Mouse (Mus musculus) liver, embryonic 13.5 days (tissue): ENCODE data around the gene Hoxc12. TPM values are rescaled to one million over a fixed set of nuclear protein-coding genes. Genes with fewer than 3 reads are reported as not detected.

Source experiments
- ATAC-seq: fragments of 200-750 bp; cut with Nextera tagmentation; 2 replicates; pipeline ENCODE4 v1.8.0; 2017; ENCODE audit warnings: low read depth, mild to moderate bottlenecking, moderate number of reproducible peaks, moderate library complexity
- DNase-seq: peaks from one replicate; pipeline ENCODE4 v3.0.0; 2022
- H3K27ac ChIP-seq: fragments of 300-500 bp; sonication (generic); 2 replicates; pipeline ENCODE4 v1.5.1; 2015; ENCODE audit warnings: moderate library complexity, mild to moderate bottlenecking, inconsistent platforms
- H3K27me3 ChIP-seq: fragments of 300-500 bp; sonication (generic); 2 replicates; pipeline ENCODE4 v1.6.1; 2015; ENCODE audit warnings: mild to moderate bottlenecking, inconsistent platforms
- H3K36me3 ChIP-seq: fragments of 300-500 bp; sonication (generic); 2 replicates; pipeline ENCODE4 v1.6.1; 2015; ENCODE audit warnings: mild to moderate bottlenecking, inconsistent platforms
- H3K4me1 ChIP-seq: fragments of 300-500 bp; sonication (generic); replicated peaks from 2 replicates; pipeline ENCODE4 v1.6.1; 2015; ENCODE audit warnings: inconsistent platforms
- H3K4me2 ChIP-seq: fragments of 300-500 bp; sonication (generic); 2 replicates; pipeline ENCODE4 v1.6.1; 2015; ENCODE audit warnings: inconsistent platforms, mild to moderate bottlenecking, moderate library complexity
- H3K4me3 ChIP-seq: fragments of 300-500 bp; sonication (generic); replicated peaks from 2 replicates; pipeline ENCODE4 v1.5.1; 2015; ENCODE audit warnings: mild to moderate bottlenecking, inconsistent platforms
- H3K9ac ChIP-seq: fragments of 300-500 bp; sonication (generic); 2 replicates; pipeline ENCODE4 v1.6.1; 2015; ENCODE audit warnings: mild to moderate bottlenecking, inconsistent platforms
- H3K9me3 ChIP-seq: fragments of 300-500 bp; sonication (generic); replicated peaks from 2 replicates; pipeline ENCODE4 v1.6.1; 2016; ENCODE audit warnings: inconsistent platforms
- WGBS: fragments of 180-500 bp; shearing (Covaris S2); methylation state at CpG from one replicate; pipeline ENCODE4 v1.1.7; 2015; ENCODE audit not compliant: insufficient replicate concordance; 5-methylcytosine and 5-hydroxymethylcytosine counted together
- polyA plus RNA-seq: library from polyadenylated mRNA; unstranded; fragments of >200 nt; fragmentation: Nextera tagmentation; extraction: Ambion mirVana; gene quantifications from 2 replicates; pipeline ENCODE4 v1.2.1, GENCODE M21; 2015

The Hoxc12 gene
- polyA plus RNA-seq, 1 experiment from 2014 or later: not detected

DNA sequence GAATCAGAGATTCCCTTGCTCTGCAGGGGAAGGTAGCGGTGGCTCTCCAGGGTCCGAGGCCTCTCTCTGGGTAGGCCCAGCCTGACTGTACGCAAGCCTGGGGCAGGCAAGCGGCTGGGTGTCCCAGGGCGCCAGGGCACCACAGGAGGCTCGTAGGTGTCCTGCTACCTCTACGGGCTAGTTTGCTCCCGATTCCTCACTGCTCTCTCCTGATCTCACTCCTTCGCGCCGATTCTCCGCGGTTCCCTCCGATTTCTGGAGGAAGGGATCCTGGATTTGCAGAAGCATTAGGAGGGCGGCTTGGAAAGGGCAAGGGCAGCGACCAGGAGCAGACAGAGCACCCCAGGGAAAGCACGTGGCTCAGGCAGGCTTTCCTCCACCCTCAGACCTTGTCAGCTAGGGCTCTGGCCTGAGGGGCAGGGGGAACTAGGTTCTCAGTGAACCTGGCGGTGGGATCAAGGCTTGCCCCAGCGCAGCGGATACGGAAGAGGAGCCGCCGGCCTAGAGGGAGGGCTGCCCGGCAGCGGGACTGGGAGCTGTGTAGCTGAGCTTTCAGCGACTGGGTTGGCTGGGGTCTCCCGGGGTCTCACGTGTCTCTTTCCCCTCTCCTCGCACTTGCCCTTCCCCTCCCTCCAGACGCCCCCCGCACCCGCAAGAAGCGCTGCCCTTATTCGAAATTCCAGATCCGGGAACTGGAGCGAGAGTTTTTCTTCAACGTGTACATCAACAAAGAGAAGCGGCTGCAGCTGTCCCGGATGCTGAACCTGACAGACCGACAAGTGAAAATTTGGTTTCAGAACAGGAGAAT lies 19.5 kb downstream of the Hoxc12 start:
- Histone ChIP-seq H3K36me3 (no peaks in the 10 kb centered on the region), H3K27ac (no peak overlapping the region), H3K4me2 (no peak overlapping the region), H3K4me3 (no peak overlapping the region), H3K9ac (no peak overlapping the region), H3K27me3 (peaks cover 99% of the 10 kb centered on the region), H3K4me1 (no peaks in the 10 kb centered on the region), H3K9me3 (no peaks in the 10 kb centered on the region)
- DNase-seq (no peak), ATAC-seq (no peak)
- 2% methylated on average over 40 of the region's 40 CpGs for WGBS

DNA sequence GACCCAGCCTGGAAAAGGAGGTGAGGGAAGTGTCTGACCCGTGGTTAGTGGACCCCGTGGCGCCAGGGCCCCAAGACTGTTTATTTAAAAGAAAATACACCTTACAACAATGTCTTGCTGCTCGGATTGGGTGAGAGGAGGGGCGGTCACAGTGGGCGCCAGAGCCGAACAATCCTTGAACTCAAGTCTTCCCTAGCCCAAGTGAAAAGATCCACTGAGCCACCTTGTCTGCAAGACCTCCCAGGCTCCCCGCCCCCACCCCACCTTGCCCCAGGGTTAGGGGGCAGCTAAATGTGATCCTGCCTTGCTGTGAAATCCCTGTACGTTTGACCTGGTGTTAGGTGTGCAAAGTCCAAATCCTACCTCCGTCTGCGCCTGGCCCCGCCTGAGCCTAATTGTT lies 20.3 kb downstream of the Hoxc12 start:
- Histone ChIP-seq H3K4me1 (no peaks in the 10 kb centered on the region), H3K27ac (no peak overlapping the region), H3K9me3 (no peaks in the 10 kb centered on the region), H3K27me3 (peaks cover 99% of the 10 kb centered on the region), H3K9ac (no peak overlapping the region), H3K36me3 (no peaks in the 10 kb centered on the region), H3K4me2 (no peak overlapping the region), H3K4me3 (no peak overlapping the region)
- DNase-seq (no peak), ATAC-seq (no peak)
- 2% methylated on average over 12 of the region's 12 CpGs for WGBS

DNA sequence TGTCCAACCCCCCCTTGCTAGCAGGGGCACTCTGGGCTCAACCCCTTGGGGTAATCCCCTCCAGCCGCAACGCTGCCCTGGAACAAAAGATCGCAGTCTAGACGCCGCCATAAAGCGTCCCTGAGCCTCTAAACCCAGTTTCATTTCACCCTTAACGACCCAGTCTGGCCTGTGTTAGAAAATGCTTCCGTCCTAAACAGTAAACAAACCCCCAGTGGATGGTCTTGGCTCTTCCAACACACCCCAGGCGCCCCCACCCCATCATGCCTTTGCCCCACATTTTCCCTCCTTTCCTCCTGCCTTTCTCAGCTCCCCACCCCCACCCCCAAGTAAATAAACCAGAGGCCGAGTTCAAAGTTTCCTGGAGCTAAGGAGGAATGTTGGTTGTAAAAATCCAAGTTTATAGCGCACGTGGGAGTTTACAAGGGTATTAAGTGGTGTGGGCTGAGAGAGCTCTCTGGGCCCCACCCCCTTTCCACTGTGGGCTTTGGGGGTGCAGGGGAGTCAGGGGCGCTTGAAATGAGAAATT lies 23.2 kb downstream of the Hoxc12 start:
- H3K9ac ChIP-seq: no peak overlapping the region
- 1% methylated on average over 13 of the region's 13 CpGs for WGBS
- H3K36me3 ChIP-seq: no peaks in the 10 kb centered on the region
- no peaks in the 10 kb centered on the region for H3K9me3 ChIP-seq
- DNase-seq (no peak), ATAC-seq (no peak)
- no peak overlapping the region for H3K4me3 ChIP-seq
- peaks cover 97% of the 10 kb centered on the region for H3K27me3 ChIP-seq
- no peak overlapping the region for H3K4me2 ChIP-seq
- H3K4me1 ChIP-seq: no peaks in the 10 kb centered on the region
- no peak overlapping the region for H3K27ac ChIP-seq

GRCm38 (mm10) chr15:102961728-102962127 lies 25.2 kb downstream of the Hoxc12 start:
- WGBS: 4% methylated on average over 6 of the region's 6 CpGs

GRCm38 (mm10) chr15:102962492-102962891 lies 25.9 kb downstream of the Hoxc12 start:
- WGBS: 2% methylated on average over 13 of the region's 13 CpGs
- H3K4me1 ChIP-seq: 0 out of 2 replicates have a peak, but pooled peaks cover 2% of the 10 kb centered on the region
- ATAC-seq (no peak), DNase-seq (no peak)
- H3K27me3 ChIP-seq: peaks cover 97% of the 10 kb centered on the region
- no peak overlapping the region for H3K4me2 ChIP-seq
- H3K4me3 ChIP-seq: no peak overlapping the region
- H3K9ac ChIP-seq: no peak overlapping the region
- H3K9me3 ChIP-seq: no peaks in the 10 kb centered on the region
- no peak overlapping the region for H3K27ac ChIP-seq
- no peaks in the 10 kb centered on the region for H3K36me3 ChIP-seq

More at GRCm38 (mm10) chr15:102961728-102962127, 25.2 kb downstream of the Hoxc12 start:
- DNase-seq (no peak), ATAC-seq (no peak)
- Histone ChIP-seq H3K27ac (no peak overlapping the region), H3K9ac (no peak overlapping the region), H3K4me2 (no peak overlapping the region), H3K27me3 (peaks cover 97% of the 10 kb centered on the region), H3K4me1 (0 out of 2 replicates have a peak, but pooled peaks cover 1% of the 10 kb centered on the region), H3K36me3 (no peaks in the 10 kb centered on the region), H3K4me3 (no peak overlapping the region), H3K9me3 (no peaks in the 10 kb centered on the region)

GRCm38 (mm10) chr15:102963259-102963658 lies 26.7 kb downstream of the Hoxc12 start:
- Histone ChIP-seq H3K4me1 (0 out of 2 replicates have a peak, but pooled peaks cover 2% of the 10 kb centered on the region), H3K36me3 (no peaks in the 10 kb centered on the region), H3K4me3 (no peak overlapping the region), H3K27me3 (peaks cover 96% of the 10 kb centered on the region), H3K27ac (no peak overlapping the region), H3K4me2 (no peak overlapping the region), H3K9ac (no peak overlapping the region), H3K9me3 (no peaks in the 10 kb centered on the region)
- WGBS: 4% methylated on average over 8 of the region's 8 CpGs
- ATAC-seq: no peak
- DNase-seq: no peak

GRCm38 (mm10) chr15:102963671-102964640 lies 27.4 kb downstream of the Hoxc12 start:
- Histone ChIP-seq H3K4me1 (0 out of 2 replicates have a peak, but pooled peaks cover 2% of the 10 kb centered on the region), H3K4me3 (no peak overlapping the region), H3K27ac (no peak overlapping the region), H3K27me3 (peaks cover 96% of the 10 kb centered on the region), H3K9ac (no peak overlapping the region), H3K9me3 (no peaks in the 10 kb centered on the region), H3K36me3 (no peaks in the 10 kb centered on the region), H3K4me2 (no peak overlapping the region)
- 2% methylated on average over 28 of the region's 28 CpGs for WGBS
- no peak for ATAC-seq
- no peak for DNase-seq

- H3K4me1 ChIP-seq: 0 out of 2 replicates have a peak, but pooled peaks cover 2% of the 10 kb centered on the region
- no peak overlapping the region for H3K4me3 ChIP-seq
- no peaks in the 10 kb centered on the region for H3K9me3 ChIP-seq
- peaks cover 98% of the 10 kb centered on the region for H3K27me3 ChIP-seq
- DNase-seq (no peak), ATAC-seq (no peak)
- no peak overlapping the region for H3K4me2 ChIP-seq
- no peak overlapping the region for H3K27ac ChIP-seq
- H3K36me3 ChIP-seq: no peaks in the 10 kb centered on the region
- no peak overlapping the region for H3K9ac ChIP-seq
- 5% methylated on average over 26 of the region's 26 CpGs for WGBS
Measured at GRCm38 (mm10) chr15:102965003-102965891, 28.7 kb downstream of the Hoxc12 start.

GRCm38 (mm10) chr15:102965892-102966775 lies 29.6 kb downstream of the Hoxc12 start:
- H3K4me1 ChIP-seq: 0 out of 2 replicates have a peak, but pooled peaks cover 2% of the 10 kb centered on the region
- peaks cover 98% of the 10 kb centered on the region for H3K27me3 ChIP-seq
- peak; percentile 23 for DNase-seq
- H3K9ac ChIP-seq: no peak overlapping the region
- H3K9me3 ChIP-seq: no peaks in the 10 kb centered on the region
- no peak for ATAC-seq
- H3K36me3 ChIP-seq: no peaks in the 10 kb centered on the region
- WGBS: 4% methylated on average over 28 of the region's 30 CpGs
- no peak overlapping the region for H3K27ac ChIP-seq
- no peak overlapping the region for H3K4me3 ChIP-seq
- H3K4me2 ChIP-seq: no peak overlapping the region
